Mouse (Mus musculus): ENCODE data around the gene Rasa1. TPM values are rescaled to one million over a fixed set of nuclear protein-coding genes. Genes with fewer than 3 reads are reported as not detected.
A peak's percentile ranks its signal among the peaks of the same experiment; 100 is the strongest.

Rasa1 gene
- polyA plus RNA-seq, 1 experiment from 2014 or later = 42.5 TPM

DNA sequence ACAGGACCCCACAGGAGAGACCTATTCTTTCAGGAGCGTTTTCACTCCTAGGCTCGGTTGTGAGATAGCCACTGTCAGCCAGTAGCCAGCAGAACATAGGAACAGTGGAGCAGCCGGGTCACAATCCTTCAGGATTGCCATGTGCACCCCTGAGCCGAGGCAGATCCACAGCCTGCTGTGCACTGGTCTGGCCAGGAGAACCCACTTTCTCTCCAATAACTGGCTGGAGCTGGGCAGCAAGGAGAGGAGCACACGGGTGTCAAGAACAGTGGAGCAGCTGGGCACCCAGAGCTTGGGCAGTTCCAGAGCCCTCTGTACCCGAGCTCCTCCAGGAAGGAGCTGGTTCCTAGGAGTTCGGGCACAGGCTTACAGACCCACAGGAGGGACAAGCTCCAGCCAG lies 50.2 kb downstream of the Rasa1 start:
- Histone ChIP-seq H3K4me3 (no peak overlapping the region), H3K4me1 (no peaks in the 10 kb centered on the region), H3K4me2 (no peak overlapping the region), H3K27me3 (no peaks in the 10 kb centered on the region), H3K9me3 (no peaks in the 10 kb centered on the region), H3K36me3 (peaks cover 8% of the 10 kb centered on the region; the same call in 1 of the 2 replicates), H3K9ac (no peak overlapping the region), H3K27ac (no peak overlapping the region)
- 88% methylated on average over 7 of the region's 7 CpGs for WGBS
- ATAC-seq (ENCODE audit: insufficient number of reproducible peaks, low FRiP score, low TSS enrichment, low read depth) = no peak

DNA sequence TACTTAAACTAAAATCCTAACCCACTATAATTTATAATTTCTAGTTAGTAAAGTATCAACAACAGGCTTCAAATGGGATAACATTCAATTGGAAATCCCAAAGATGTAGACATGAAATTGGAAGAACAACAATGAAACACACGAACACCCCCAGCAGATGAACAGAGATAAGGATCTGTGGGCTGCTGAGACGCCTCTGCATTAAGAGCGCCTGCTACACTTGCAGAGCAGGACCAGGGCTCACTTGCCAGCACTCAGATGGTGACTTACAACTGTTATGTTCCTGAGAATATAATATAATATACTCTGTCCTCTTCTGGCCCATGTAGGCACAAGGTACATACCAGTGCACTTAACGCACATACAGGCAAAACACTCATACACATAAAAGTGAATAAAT lies 70.3 kb downstream of the Rasa1 start:
- H3K9me3 ChIP-seq = no peaks in the 10 kb centered on the region
- no peak overlapping the region for H3K27ac ChIP-seq
- WGBS = 80% methylated on average over 4 of the region's 4 CpGs
- ATAC-seq (ENCODE audit: insufficient number of reproducible peaks, low FRiP score, low TSS enrichment, low read depth) = no peak
- peaks cover 20% of the 10 kb centered on the region for H3K36me3 ChIP-seq
- no peak overlapping the region for H3K4me3 ChIP-seq
- no peak overlapping the region for H3K9ac ChIP-seq
- H3K4me1 ChIP-seq = no peaks in the 10 kb centered on the region
- no peaks in the 10 kb centered on the region for H3K27me3 ChIP-seq
- no peak overlapping the region for H3K4me2 ChIP-seq

DNA sequence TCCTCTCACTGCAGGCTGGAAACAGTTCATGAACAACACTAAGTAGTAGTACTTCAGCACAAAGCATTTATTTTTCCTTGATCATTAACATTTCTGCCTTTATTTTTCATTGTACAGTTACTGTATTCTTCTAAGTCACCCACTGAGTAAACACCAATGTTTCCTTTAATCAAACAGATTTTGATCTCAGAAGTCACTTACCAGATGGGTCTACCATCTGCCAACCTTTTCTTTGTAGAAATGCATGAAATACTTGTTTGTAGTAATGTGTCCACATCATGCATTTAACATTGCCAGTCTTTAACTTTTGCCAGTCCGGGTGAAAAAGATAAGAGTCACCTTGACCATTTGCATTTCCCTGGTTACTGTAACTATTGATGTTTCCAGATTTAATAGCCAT lies 78.6 kb downstream of the Rasa1 start:
- ATAC-seq (ENCODE audit: insufficient number of reproducible peaks, low FRiP score, low TSS enrichment, low read depth) = no peak
- Histone ChIP-seq H3K4me1 (no peaks in the 10 kb centered on the region), H3K36me3 (peaks cover 14% of the 10 kb centered on the region), H3K27ac (no peak overlapping the region), H3K27me3 (no peaks in the 10 kb centered on the region), H3K9ac (no peak overlapping the region), H3K4me3 (no peak overlapping the region), H3K9me3 (no peaks in the 10 kb centered on the region), H3K4me2 (no peak overlapping the region)
- 85% methylated on average over 1 of the region's 1 CpGs for WGBS

DNA sequence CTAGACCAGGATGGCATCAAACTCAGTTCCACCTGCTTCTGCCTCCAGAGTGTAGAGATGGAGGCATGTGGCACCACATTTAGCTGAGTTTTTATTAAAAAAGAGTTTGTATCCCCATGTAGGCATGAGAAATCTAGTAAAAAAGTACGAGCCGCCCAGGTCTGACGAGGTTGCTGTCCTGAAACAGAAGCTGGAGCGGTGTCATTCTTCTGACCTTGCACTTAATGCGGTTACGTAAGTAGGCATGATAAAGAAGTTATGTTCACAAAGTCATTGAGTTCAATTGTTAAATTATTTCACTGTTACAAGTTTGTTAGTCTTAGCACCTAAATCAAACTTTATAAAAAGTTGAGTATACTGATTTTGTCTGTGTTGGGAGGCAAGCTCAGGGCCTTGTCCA lies 80.3 kb downstream of the Rasa1 start:
- Histone ChIP-seq H3K36me3 (peaks cover 19% of the 10 kb centered on the region), H3K4me2 (no peak overlapping the region), H3K27ac (no peak overlapping the region), H3K27me3 (no peaks in the 10 kb centered on the region), H3K9ac (no peak overlapping the region), H3K4me1 (no peaks in the 10 kb centered on the region), H3K9me3 (no peaks in the 10 kb centered on the region), H3K4me3 (no peak overlapping the region)
- no peak for ATAC-seq (ENCODE audit: insufficient number of reproducible peaks, low FRiP score, low TSS enrichment, low read depth)
- 85% methylated on average over 6 of the region's 6 CpGs for WGBS

DNA sequence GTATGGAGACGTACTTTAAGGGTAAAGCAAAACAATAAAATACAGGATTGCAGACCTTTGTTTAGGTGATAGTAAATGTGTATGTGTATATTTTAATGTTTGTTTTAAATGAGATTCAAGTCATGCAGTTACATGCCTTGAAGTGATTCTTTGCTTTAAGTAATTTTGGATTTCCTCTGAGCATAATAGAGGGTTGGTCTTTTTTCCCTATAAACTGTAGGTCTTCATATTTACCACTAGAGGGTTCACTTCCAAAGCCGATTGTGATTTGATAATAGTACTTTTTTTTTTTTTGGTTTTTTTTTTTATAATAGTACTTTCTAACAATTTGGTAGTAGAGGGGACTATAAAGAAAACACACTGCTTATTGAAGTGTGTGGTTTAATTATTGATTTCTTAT lies 81.4 kb downstream of the Rasa1 start:
- no peak for ATAC-seq (ENCODE audit: insufficient number of reproducible peaks, low FRiP score, low TSS enrichment, low read depth)
- 63% methylated on average over 2 of the region's 2 CpGs for WGBS
- H3K36me3 ChIP-seq = peaks cover 23% of the 10 kb centered on the region

DNA sequence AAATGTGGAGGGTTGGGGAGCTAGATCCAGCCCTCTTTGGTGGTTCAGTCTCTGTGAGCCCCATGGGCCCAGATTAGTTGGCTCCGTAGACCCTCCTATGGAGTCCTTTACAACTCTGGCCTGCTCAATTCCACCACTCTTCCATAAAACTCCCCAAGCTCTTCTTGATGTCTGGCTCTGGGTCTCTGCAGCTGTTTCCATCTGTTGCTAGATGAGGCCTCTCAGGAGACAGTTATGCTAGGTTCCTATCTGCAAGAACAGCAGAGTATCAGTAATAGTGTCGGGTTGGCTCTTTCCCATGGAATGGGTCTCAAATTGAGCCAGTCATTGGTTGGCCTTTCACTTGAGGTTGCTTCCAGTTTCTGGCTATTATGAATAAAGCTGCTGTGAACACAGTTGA lies 97.7 kb downstream of the Rasa1 start:
- Histone ChIP-seq H3K27me3 (no peaks in the 10 kb centered on the region), H3K36me3 (peaks cover 16% of the 10 kb centered on the region), H3K9me3 (no peaks in the 10 kb centered on the region), H3K4me1 (peaks cover 9% of the 10 kb centered on the region; the same call in 1 of the 2 replicates), H3K4me3 (no peak overlapping the region), H3K27ac (no peak overlapping the region), H3K9ac (no peak overlapping the region), H3K4me2 (no peak overlapping the region)
- whole genome bisulfite sequencing = 99% methylated on average over 2 of the region's 2 CpGs
- no peak for ATAC-seq (ENCODE audit: insufficient number of reproducible peaks, low FRiP score, low TSS enrichment, low read depth)

More for the DNA sequence above, 81.4 kb downstream of the Rasa1 start:
- no peaks in the 10 kb centered on the region for H3K27me3 ChIP-seq
- no peak overlapping the region for H3K4me2 ChIP-seq
- no peaks in the 10 kb centered on the region for H3K4me1 ChIP-seq
- no peak overlapping the region for H3K4me3 ChIP-seq
- H3K9ac ChIP-seq = no peak overlapping the region
- H3K27ac ChIP-seq = no peak overlapping the region
- H3K9me3 ChIP-seq = no peaks in the 10 kb centered on the region

DNA sequence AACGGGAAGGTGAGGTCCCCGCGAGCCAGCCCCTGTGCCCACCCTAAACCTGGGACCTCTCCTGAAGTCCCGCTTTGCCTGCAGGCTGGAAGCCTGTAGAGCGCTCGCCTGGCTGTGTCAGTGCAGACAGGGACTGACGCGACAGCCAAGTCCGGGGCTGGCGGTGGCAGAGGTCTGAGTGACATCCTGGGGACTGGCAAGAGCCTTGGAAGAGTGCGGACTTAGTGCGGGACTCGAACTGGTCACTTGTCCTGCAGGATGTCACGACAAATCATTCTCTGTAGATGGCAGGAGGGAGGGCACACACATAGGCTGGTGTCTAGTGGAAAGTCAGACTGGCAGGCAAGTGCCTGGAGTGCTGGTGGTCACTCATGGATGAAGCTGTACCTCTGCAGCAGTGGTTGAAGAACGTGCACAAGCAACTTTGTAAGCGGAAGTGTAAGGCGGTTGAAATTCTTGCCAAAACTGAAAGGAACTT lies 99.2 kb downstream of the Rasa1 start:
- ATAC-seq (ENCODE audit: insufficient number of reproducible peaks, low FRiP score, low TSS enrichment, low read depth) = peak; percentile 66
- H3K9ac ChIP-seq = peak overlapping the region; percentile 82
- H3K27ac ChIP-seq = peak overlapping the region; percentile 80
- no peaks in the 10 kb centered on the region for H3K27me3 ChIP-seq
- peak overlapping the region; percentile 93 for H3K4me3 ChIP-seq
- H3K4me2 ChIP-seq = peak overlapping the region; percentile 74
- H3K36me3 ChIP-seq = peaks cover 16% of the 10 kb centered on the region
- 1% methylated on average over 17 of the region's 17 CpGs for WGBS
- peaks cover 9% of the 10 kb centered on the region; the same call in 1 of the 2 replicates for H3K4me1 ChIP-seq
- no peaks in the 10 kb centered on the region for H3K9me3 ChIP-seq

DNA sequence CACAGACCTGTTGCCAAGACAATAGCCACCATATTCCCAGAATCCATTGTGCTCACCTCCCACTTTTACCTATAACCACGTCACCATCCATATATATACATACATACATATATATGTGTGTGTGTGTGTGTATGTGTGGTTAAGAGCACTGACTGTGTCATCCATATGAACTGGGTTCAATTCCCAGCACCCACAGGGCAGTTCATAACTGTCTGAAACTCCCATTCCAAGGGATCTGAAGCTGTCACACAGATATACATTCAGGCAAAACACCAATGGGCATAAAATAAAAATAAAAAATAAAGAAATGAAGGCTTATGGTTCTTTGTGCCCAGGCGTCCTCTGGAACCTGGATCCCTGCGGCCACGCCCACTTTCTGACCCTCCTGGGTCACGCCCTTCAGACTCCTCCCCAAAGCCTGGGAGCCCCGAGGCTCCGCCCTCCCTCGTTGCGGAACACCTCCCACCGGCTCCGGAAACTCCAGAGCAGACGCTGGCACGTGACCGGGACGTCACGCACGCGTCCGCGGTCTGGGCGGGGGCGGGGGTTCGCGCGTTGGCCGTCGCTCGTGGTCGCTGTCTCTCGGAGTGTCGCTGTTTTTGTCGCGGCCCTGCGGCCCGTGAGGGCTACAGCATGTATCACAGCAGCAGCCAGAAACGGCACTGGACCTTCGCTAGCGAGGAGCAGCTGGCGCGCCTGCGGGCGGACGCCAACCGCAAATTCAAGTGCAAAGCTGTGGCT lies 99.9 kb downstream of the Rasa1 start, which contains the start of gene Ccnh:
Gene Ccnh (plus strand): TSS at position 506 of the 741 bp plus-strand sequence.
- no peaks in the 10 kb centered on the region for H3K27me3 ChIP-seq
- ATAC-seq (ENCODE audit: insufficient number of reproducible peaks, low FRiP score, low TSS enrichment, low read depth) = peak; percentile 96
- H3K4me2 ChIP-seq = peak within 1 kb of the TSS; percentile 74
- H3K36me3 ChIP-seq = peaks cover 16% of the 10 kb centered on the region
- no peaks in the 10 kb centered on the region for H3K9me3 ChIP-seq
- H3K9ac ChIP-seq = peak within 1 kb of the TSS; percentile 82
- 2% methylated on average over 44 of the region's 44 CpGs for WGBS
- peaks cover 9% of the 10 kb centered on the region; the same call in 1 of the 2 replicates for H3K4me1 ChIP-seq
- H3K4me3 ChIP-seq = peak within 1 kb of the TSS; percentile 93
- peak within 1 kb of the TSS; percentile 80 for H3K27ac ChIP-seq

Other genes with a start within 250 kb of the Rasa1 start
- gene Ccnh, start 99.7 kb downstream of the Rasa1 start, polyA plus RNA-seq (2015; fragmentation: Nextera tagmentation; extraction: Ambion mirVana) = 74.3 and 81.2 TPM in 2 replicates